Comparison of ENCODE assay signal across 8 mouse cellular contexts in genomic region chr10:57796057-57796456, GRCm38 (mm10). TPM values are rescaled to one million over a fixed set of nuclear protein-coding genes. Genes with fewer than 3 reads are reported as not detected.
DNase-seq lines count a peak whose midpoint lies in the region; ATAC-seq and TF ChIP-seq lines count a peak whose summit lies in the region.

No protein-coding gene starts in this region.

- H3K9ac ChIP-seq in forebrain, embryonic 11.5 days (ENCODE audit: low read length), result no peak overlapping the region
- H3K9ac ChIP-seq in hindbrain, embryonic 16.5 days (ENCODE audit: low read depth, low read length), result no peak overlapping the region
- H3K9ac ChIP-seq in liver, adult 2 months (ENCODE audit: low read depth, low read length), result peak overlapping the region; percentile 95; the same call in 1 of the 2 replicates
- H3K9ac ChIP-seq in midbrain, postnatal 0 days (replicated peaks; ENCODE audit: low read length, poor library complexity, severe bottlenecking), result no peak overlapping the region

- H3K4me3 ChIP-seq in forebrain, embryonic 11.5 days (ENCODE audit: low read depth, low read length), result no peak overlapping the region
- no peak overlapping the region for H3K4me3 ChIP-seq in hindbrain, embryonic 16.5 days (ENCODE audit: low read length)
- H3K4me3 ChIP-seq in liver, adult 2 months (ENCODE audit: insufficient read depth, low read depth, low read length), result peak overlapping the region; percentile 91
- no peak overlapping the region for H3K4me3 ChIP-seq in midbrain, postnatal 0 days (ENCODE audit: low read depth, low read length)

- no peak overlapping the region for H3K4me2 ChIP-seq in forebrain, embryonic 11.5 days (ENCODE audit: low read depth, low read length, severe bottlenecking)
- H3K4me2 ChIP-seq in hindbrain, embryonic 16.5 days (ENCODE audit: low read length), result no peak overlapping the region; the same call in 1 of the 2 replicates
- no peak overlapping the region for H3K4me2 ChIP-seq in midbrain, postnatal 0 days (ENCODE audit: low read depth, low read length, poor library complexity, severe bottlenecking)

- H3K79me2 ChIP-seq in liver, adult 2 months (ENCODE audit: control insufficient read depth, insufficient read depth, low read length), result no peaks in the 10 kb centered on the region; the same call in 1 of the 2 replicates

- H3K36me3 ChIP-seq in forebrain, embryonic 11.5 days (ENCODE audit: control insufficient read depth, insufficient read depth, low read length), result no peaks in the 10 kb centered on the region
- no peaks in the 10 kb centered on the region for H3K36me3 ChIP-seq in hindbrain, embryonic 16.5 days (ENCODE audit: control insufficient read depth, insufficient read depth, low read length)
- H3K36me3 ChIP-seq in liver, adult 2 months (ENCODE audit: control insufficient read depth, insufficient read depth, low read length), result peaks cover 3% of the 10 kb centered on the region
- no peaks in the 10 kb centered on the region for H3K36me3 ChIP-seq in midbrain, postnatal 0 days (ENCODE audit: insufficient read depth, low read length)

- peak; percentile 66 for ATAC-seq in CD4-positive, CD25-positive, alpha-beta regulatory T cell, adult 4 months
- peak; percentile 62 for ATAC-seq in forebrain, embryonic 11.5 days (replicated peaks; ENCODE audit: low FRiP score)
- peak; percentile 55 for ATAC-seq in hindbrain, embryonic 16.5 days
- ATAC-seq in midbrain, postnatal 0 days (ENCODE audit: low FRiP score), result 0 out of 2 replicates have a peak, but pooled peaks have one; percentile 24

- no peak overlapping the region for H3K27ac ChIP-seq in forebrain, embryonic 11.5 days (ENCODE audit: low read depth, low read length)
- H3K27ac ChIP-seq in hindbrain, embryonic 16.5 days (ENCODE audit: low read depth, low read length), result no peak overlapping the region
- peak overlapping the region; percentile 93 for H3K27ac ChIP-seq in liver, adult 2 months (replicated peaks; ENCODE audit: insufficient read depth, low read depth, low read length)
- H3K27ac ChIP-seq in midbrain, postnatal 0 days (ENCODE audit: low read depth, low read length), result no peak overlapping the region

- no peak for TF ChIP-seq POLR2A in liver, adult 2 months (IDR thresholded peaks at IDR 0.05; ENCODE audit: extremely low read depth, insufficient read depth, low read length)

- DNase-seq in T-cell, adult 2 months (ENCODE audit: low spot score), result peak; percentile 51
- DNase-seq in forebrain, embryonic 11.5 days (ENCODE audit: low spot score), result no peak
- peak; percentile 64 for DNase-seq in liver, adult 2 months (ENCODE audit: extremely low read depth, low read depth, low spot score)
- DNase-seq in midbrain, postnatal 0 days (ENCODE audit: low spot score), result peak; percentile 73
- no peak for DNase-seq in right cerebral cortex, postnatal 4 days
- no peak for DNase-seq in frontal cortex, postnatal 14 days (ENCODE audit: low spot score in 2 of 2)

- no peaks in the 10 kb centered on the region for H3K27me3 ChIP-seq in forebrain, embryonic 11.5 days (ENCODE audit: control insufficient read depth, insufficient read depth, low read length)
- no peaks in the 10 kb centered on the region for H3K27me3 ChIP-seq in hindbrain, embryonic 16.5 days (replicated peaks; ENCODE audit: control insufficient read depth, insufficient read depth, low read length)
- H3K27me3 ChIP-seq in liver, adult 2 months (ENCODE audit: control insufficient read depth, insufficient read depth, low read length), result no peaks in the 10 kb centered on the region
- no peaks in the 10 kb centered on the region for H3K27me3 ChIP-seq in midbrain, postnatal 0 days (ENCODE audit: insufficient read depth, low read length)

- H3K9me3 ChIP-seq in forebrain, embryonic 11.5 days (ENCODE audit: control insufficient read depth, low read length), result peaks cover 2% of the 10 kb centered on the region; the same call in 1 of the 2 replicates
- H3K9me3 ChIP-seq in hindbrain, embryonic 16.5 days (ENCODE audit: control insufficient read depth, low read length), result peaks cover 3% of the 10 kb centered on the region; the same call in 1 of the 2 replicates
- no peaks in the 10 kb centered on the region for H3K9me3 ChIP-seq in midbrain, postnatal 0 days (ENCODE audit: low read length)

- WGBS in forebrain, embryonic 11.5 days, result 55% methylated on average over 4 of the region's 4 CpGs
- 52% methylated on average over 4 of the region's 4 CpGs for WGBS in hindbrain, embryonic 16.5 days
- WGBS in liver, adult 2 months, result 23% methylated on average over 4 of the region's 4 CpGs
- 43% methylated on average over 4 of the region's 4 CpGs for WGBS in midbrain, postnatal 0 days

- TF ChIP-seq CTCF in liver, adult 2 months (IDR thresholded peaks at IDR 0.05; ENCODE audit: low read depth, low read length), result peak; percentile 25; the same call in 1 of the 2 replicates
- peak; percentile 69 for TF ChIP-seq CTCF in midbrain, postnatal 0 days (IDR thresholded peaks at IDR 0.05)

- H3K4me1 ChIP-seq in forebrain, embryonic 11.5 days (replicated peaks; ENCODE audit: control insufficient read depth, insufficient read depth, low read length), result peaks cover 16% of the 10 kb centered on the region; the same call in 1 of the 2 replicates
- H3K4me1 ChIP-seq in hindbrain, embryonic 16.5 days (ENCODE audit: control insufficient read depth, insufficient read depth, low read depth, low read length), result peaks cover 7% of the 10 kb centered on the region
- peaks cover 6% of the 10 kb centered on the region; the same call in 1 of the 2 replicates for H3K4me1 ChIP-seq in liver, adult 2 months (ENCODE audit: control insufficient read depth, insufficient read depth, low read length)
- no peaks in the 10 kb centered on the region for H3K4me1 ChIP-seq in midbrain, postnatal 0 days (ENCODE audit: insufficient read depth, low read length)

RNA-seq across cellular contexts. Expression of gene Smpdl3a, which starts 1.9 kb away (rescaled TPM):
- 100 to 1,000 TPM; 136 to 158 TPM for polyA plus RNA-seq in CD4-positive, CD25-positive, alpha-beta regulatory T cell, adult 4 months (2017; shearing (Covaris generic))
- polyA plus RNA-seq in forebrain, embryonic 11.5 days (2014; fragmentation: Nextera tagmentation; extraction: Ambion mirVana), result 9.2 and 9.4 TPM in 2 replicates
- polyA plus RNA-seq in hindbrain, embryonic 16.5 days (2015; fragmentation: Nextera tagmentation; extraction: Ambion mirVana), result 36.7 and 41.4 TPM in 2 replicates
- 56.2 and 69.3 TPM in 2 replicates for total RNA-seq in liver, adult 2 months (2014; rRNA removed)
- 45.8 and 50.7 TPM in 2 replicates for polyA plus RNA-seq in liver, adult 2 months (2012; rRNA removed)
- 28.9 and 31.7 TPM in 2 replicates for total RNA-seq in midbrain, postnatal 0 days (2014; rRNA removed)
- polyA plus RNA-seq in midbrain, postnatal 0 days (2015; fragmentation: Nextera tagmentation; extraction: Ambion mirVana), result 31.0 and 33.4 TPM in 2 replicates

RNA-seq across cellular contexts. Expression of gene Fabp7, which starts 11.4 kb away (rescaled TPM):
- not detected for polyA plus RNA-seq in CD4-positive, CD25-positive, alpha-beta regulatory T cell, adult 4 months (2017; shearing (Covaris generic))
- polyA plus RNA-seq in forebrain, embryonic 11.5 days (2014; fragmentation: Nextera tagmentation; extraction: Ambion mirVana), result 595 and 640 TPM in 2 replicates
- 2,193 and 2,866 TPM in 2 replicates for polyA plus RNA-seq in hindbrain, embryonic 16.5 days (2015; fragmentation: Nextera tagmentation; extraction: Ambion mirVana)
- total RNA-seq in liver, adult 2 months (2014; rRNA removed), result 5.9 and 10.0 TPM in 2 replicates
- polyA plus RNA-seq in liver, adult 2 months (2012; rRNA removed), result 0.59 and 0.61 TPM in 2 replicates
- 717 and 1,023 TPM in 2 replicates for total RNA-seq in midbrain, postnatal 0 days (2014; rRNA removed)
- 2,744 and 2,827 TPM in 2 replicates for polyA plus RNA-seq in midbrain, postnatal 0 days (2015; fragmentation: Nextera tagmentation; extraction: Ambion mirVana)

Comparison
In these comparisons a context has a peak if more than half of its experiments do, and no peak if none do; other contexts are left out.
1. DNase-seq: peak in T-cell, adult 2 months (single experiment), liver, adult 2 months (single experiment) and midbrain, postnatal 0 days (single experiment); none in forebrain, embryonic 11.5 days (single experiment), right cerebral cortex, postnatal 4 days (single experiment) and frontal cortex, postnatal 14 days (0 of 2).
2. RNA of gene Fabp7, which starts 11.4 kb away (polyA plus RNA-seq): 2,193 to 2,866 TPM in hindbrain, embryonic 16.5 days, 2,744 to 2,827 TPM in midbrain, postnatal 0 days and 595 to 640 TPM in forebrain, embryonic 11.5 days; 0.59 to 0.61 TPM in liver, adult 2 months and not detected in CD4-positive, CD25-positive, alpha-beta regulatory T cell, adult 4 months; every median in the first group is over 100 times any median in the second.
3. Peak in every context shown above with its lines, with median percentiles within 50 percentile points of each other: ATAC-seq.